Mouse (Mus musculus): ENCODE results near the gene Tmem63a. TPM values are rescaled to one million over a fixed set of nuclear protein-coding genes. Genes with fewer than 3 reads are reported as not detected.

Gene Tmem63a
- polyA plus RNA-seq, 1 experiment, result 3.6 TPM

GRCm38 (mm10) chr1:181009754-181010153, 67.6 kb downstream of the Tmem63a start:
- H3K27me3 ChIP-seq (ENCODE audit: control insufficient read depth, insufficient read depth, low read length), result no peaks in the 10 kb centered on the region
- TF ChIP-seq CTCF (IDR thresholded peaks at IDR 0.05; ENCODE audit: control insufficient read depth, insufficient read depth, insufficient replicate concordance, low read depth, low read length) (0 out of 2 replicates have a peak, but pooled peaks have one; percentile 10), POLR2A (IDR thresholded peaks at IDR 0.05; ENCODE audit: control insufficient read depth, low read depth, low read length) (no peak)
- peaks cover 4% of the 10 kb centered on the region for H3K4me1 ChIP-seq (ENCODE audit: control insufficient read depth, insufficient read depth, low read length)
- peak overlapping the region; percentile 65 for H3K27ac ChIP-seq (ENCODE audit: control insufficient read depth, insufficient read depth, low read depth, low read length)
- H3K4me3 ChIP-seq (ENCODE audit: control insufficient read depth, low read depth, low read length), result no peak overlapping the region
- H3K36me3 ChIP-seq (ENCODE audit: control insufficient read depth, insufficient read depth, low read length), result no peaks in the 10 kb centered on the region

GRCm38 (mm10) chr1:181010171-181010932, 68.2 kb downstream of the Tmem63a start:
- Histone ChIP-seq H3K27ac (ENCODE audit: control insufficient read depth, insufficient read depth, low read depth, low read length) (peak overlapping the region; percentile 65), H3K36me3 (ENCODE audit: control insufficient read depth, insufficient read depth, low read length) (no peaks in the 10 kb centered on the region), H3K4me1 (ENCODE audit: control insufficient read depth, insufficient read depth, low read length) (peaks cover 4% of the 10 kb centered on the region), H3K27me3 (ENCODE audit: control insufficient read depth, insufficient read depth, low read length) (no peaks in the 10 kb centered on the region), H3K4me3 (ENCODE audit: control insufficient read depth, low read depth, low read length) (no peak overlapping the region)
- TF ChIP-seq CTCF (IDR thresholded peaks at IDR 0.05; ENCODE audit: control insufficient read depth, insufficient read depth, insufficient replicate concordance, low read depth, low read length) (no peak), POLR2A (IDR thresholded peaks at IDR 0.05; ENCODE audit: control insufficient read depth, low read depth, low read length) (no peak)

GRCm38 (mm10) chr1:181011601-181012000, 69.5 kb downstream of the Tmem63a start:
- TF ChIP-seq CTCF (IDR thresholded peaks at IDR 0.05; ENCODE audit: control insufficient read depth, insufficient read depth, insufficient replicate concordance, low read depth, low read length), result no peak
- no peak for TF ChIP-seq POLR2A (IDR thresholded peaks at IDR 0.05; ENCODE audit: control insufficient read depth, low read depth, low read length)
- Histone ChIP-seq H3K4me3 (ENCODE audit: control insufficient read depth, low read depth, low read length) (no peak overlapping the region), H3K4me1 (ENCODE audit: control insufficient read depth, insufficient read depth, low read length) (peaks cover 5% of the 10 kb centered on the region), H3K36me3 (ENCODE audit: control insufficient read depth, insufficient read depth, low read length) (no peaks in the 10 kb centered on the region), H3K27me3 (ENCODE audit: control insufficient read depth, insufficient read depth, low read length) (no peaks in the 10 kb centered on the region), H3K27ac (ENCODE audit: control insufficient read depth, insufficient read depth, low read depth, low read length) (peak overlapping the region; percentile 50)

- H3K27me3 ChIP-seq (ENCODE audit: control insufficient read depth, insufficient read depth, low read length), result no peaks in the 10 kb centered on the region; the same call in 1 of the 2 replicates
- H3K4me3 ChIP-seq (ENCODE audit: control insufficient read depth, low read depth, low read length), result no peak overlapping the region
- H3K4me1 ChIP-seq (ENCODE audit: control insufficient read depth, insufficient read depth, low read length), result peaks cover 9% of the 10 kb centered on the region
- no peaks in the 10 kb centered on the region for H3K36me3 ChIP-seq (ENCODE audit: control insufficient read depth, insufficient read depth, low read length)
- TF ChIP-seq POLR2A (IDR thresholded peaks at IDR 0.05; ENCODE audit: control insufficient read depth, low read depth, low read length), result no peak
- no peak for TF ChIP-seq CTCF (IDR thresholded peaks at IDR 0.05; ENCODE audit: control insufficient read depth, insufficient read depth, insufficient replicate concordance, low read depth, low read length)
- peak overlapping the region; percentile 32 for H3K27ac ChIP-seq (ENCODE audit: control insufficient read depth, insufficient read depth, low read depth, low read length)
These were observed 70.3 kb downstream of the Tmem63a start for GRCm38 (mm10) chr1:181012416-181012815.

GRCm38 (mm10) chr1:181013446-181013845, 71.3 kb downstream of the Tmem63a start:
- no peaks in the 10 kb centered on the region; the same call in 1 of the 2 replicates for H3K27me3 ChIP-seq (ENCODE audit: control insufficient read depth, insufficient read depth, low read length)
- no peak overlapping the region for H3K27ac ChIP-seq (ENCODE audit: control insufficient read depth, insufficient read depth, low read depth, low read length)
- H3K4me1 ChIP-seq (ENCODE audit: control insufficient read depth, insufficient read depth, low read length), result peaks cover 16% of the 10 kb centered on the region
- H3K36me3 ChIP-seq (ENCODE audit: control insufficient read depth, insufficient read depth, low read length), result no peaks in the 10 kb centered on the region
- TF ChIP-seq CTCF (IDR thresholded peaks at IDR 0.05; ENCODE audit: control insufficient read depth, insufficient read depth, insufficient replicate concordance, low read depth, low read length), result no peak
- TF ChIP-seq POLR2A (IDR thresholded peaks at IDR 0.05; ENCODE audit: control insufficient read depth, low read depth, low read length), result no peak
- H3K4me3 ChIP-seq (ENCODE audit: control insufficient read depth, low read depth, low read length), result no peak overlapping the region

- Histone ChIP-seq H3K27me3 (ENCODE audit: control insufficient read depth, insufficient read depth, low read length) (no peaks in the 10 kb centered on the region; the same call in 1 of the 2 replicates), H3K36me3 (ENCODE audit: control insufficient read depth, insufficient read depth, low read length) (no peaks in the 10 kb centered on the region), H3K4me1 (ENCODE audit: control insufficient read depth, insufficient read depth, low read length) (peaks cover 16% of the 10 kb centered on the region), H3K27ac (ENCODE audit: control insufficient read depth, insufficient read depth, low read depth, low read length) (peak overlapping the region; percentile 84), H3K4me3 (ENCODE audit: control insufficient read depth, low read depth, low read length) (no peak overlapping the region)
- TF ChIP-seq POLR2A (IDR thresholded peaks at IDR 0.05; ENCODE audit: control insufficient read depth, low read depth, low read length) (no peak), CTCF (IDR thresholded peaks at IDR 0.05; ENCODE audit: control insufficient read depth, insufficient read depth, insufficient replicate concordance, low read depth, low read length) (no peak)
These were observed 72.8 kb downstream of the Tmem63a start for GRCm38 (mm10) chr1:181014731-181015500.

GRCm38 (mm10) chr1:181015558-181015957, 73.4 kb downstream of the Tmem63a start:
- Histone ChIP-seq H3K4me1 (ENCODE audit: control insufficient read depth, insufficient read depth, low read length) (peaks cover 13% of the 10 kb centered on the region), H3K27ac (ENCODE audit: control insufficient read depth, insufficient read depth, low read depth, low read length) (peak overlapping the region; percentile 84), H3K4me3 (ENCODE audit: control insufficient read depth, low read depth, low read length) (no peak overlapping the region), H3K27me3 (ENCODE audit: control insufficient read depth, insufficient read depth, low read length) (no peaks in the 10 kb centered on the region; the same call in 1 of the 2 replicates), H3K36me3 (ENCODE audit: control insufficient read depth, insufficient read depth, low read length) (no peaks in the 10 kb centered on the region)
- no peak for TF ChIP-seq CTCF (IDR thresholded peaks at IDR 0.05; ENCODE audit: control insufficient read depth, insufficient read depth, insufficient replicate concordance, low read depth, low read length)
- no peak for TF ChIP-seq POLR2A (IDR thresholded peaks at IDR 0.05; ENCODE audit: control insufficient read depth, low read depth, low read length)
